Mouse (Mus musculus): ENCODE measurements around the gene Gm44973.
"Not testable (repeated sequence)": the region's sequence is repeated elsewhere in the genome, so short reads cannot be mapped to it uniquely, and the experiment has no call there.

Gm44973 gene

DNA sequence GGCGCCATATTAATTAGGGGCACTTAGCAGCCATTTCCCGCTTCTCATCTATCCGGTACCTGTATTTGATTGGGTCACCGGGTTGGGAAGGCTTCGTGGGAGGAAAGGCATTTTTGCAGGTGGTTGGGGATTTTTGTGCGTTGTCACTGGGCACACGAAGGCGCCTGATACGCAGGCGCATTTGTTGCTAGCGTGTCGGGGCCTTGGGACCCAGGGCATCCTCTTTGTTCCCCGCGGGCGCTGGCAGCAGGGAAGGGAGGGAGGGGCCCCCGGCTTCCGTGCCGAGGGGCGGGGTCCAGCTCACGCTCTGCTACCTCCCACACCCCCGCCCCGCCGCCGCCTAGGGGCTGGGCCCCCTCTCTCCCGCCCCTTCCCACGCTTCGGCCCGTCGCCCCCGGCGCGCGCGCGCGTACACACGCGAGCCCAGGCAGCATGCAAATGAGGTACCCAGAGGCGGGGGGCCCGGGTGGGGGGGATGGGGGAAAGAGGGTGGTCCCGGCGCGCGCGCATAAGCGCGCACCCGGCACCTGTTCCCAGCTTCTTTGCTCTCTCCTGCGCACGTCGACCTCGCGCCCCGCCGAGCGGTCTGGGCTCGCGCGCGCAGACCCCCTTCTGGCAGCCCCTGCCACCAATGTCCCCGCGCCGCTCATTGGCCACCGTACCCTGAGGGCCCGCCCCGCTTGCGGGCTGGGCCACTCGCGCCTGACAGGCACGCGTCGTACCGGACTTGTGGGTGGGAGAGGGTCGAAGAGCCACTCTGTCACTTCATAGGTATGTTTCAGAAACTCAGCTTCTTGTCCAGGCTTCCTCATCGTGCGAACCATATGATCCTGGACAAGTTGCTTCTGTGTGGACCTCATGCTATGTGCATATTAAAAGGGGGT, at the start of gene Gm44973:
TSS of gene Gm44973 (plus strand) at position 379 of the 884 bp plus-strand sequence.
- DNase-seq: peak; percentile 95

DNA sequence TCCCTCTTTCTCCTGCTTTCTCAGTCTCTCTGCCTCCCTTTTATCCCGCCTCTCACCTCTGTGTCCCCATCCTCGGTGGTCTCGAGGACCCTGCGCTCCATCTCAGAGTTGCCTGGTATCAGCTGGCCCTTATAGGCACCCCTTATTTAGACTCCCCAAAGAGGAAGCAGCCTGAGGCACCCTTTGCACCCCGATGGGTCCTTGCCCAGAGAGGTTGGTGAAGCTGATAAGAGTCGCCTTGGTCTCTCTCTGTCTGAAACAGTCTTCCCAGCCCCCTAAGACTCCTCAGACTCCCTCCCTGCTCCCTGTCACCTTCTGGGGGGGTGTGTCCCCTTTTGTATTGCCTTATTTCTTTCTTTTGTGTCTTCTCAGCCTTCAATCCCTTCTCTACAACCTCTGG, 44.2 kb upstream of the Gm44973 start, which contains the start of gene Sbk3:
TSS of gene Sbk3 (minus strand) at position 101 of the 400 bp plus-strand sequence.
- no peak for DNase-seq

DNA sequence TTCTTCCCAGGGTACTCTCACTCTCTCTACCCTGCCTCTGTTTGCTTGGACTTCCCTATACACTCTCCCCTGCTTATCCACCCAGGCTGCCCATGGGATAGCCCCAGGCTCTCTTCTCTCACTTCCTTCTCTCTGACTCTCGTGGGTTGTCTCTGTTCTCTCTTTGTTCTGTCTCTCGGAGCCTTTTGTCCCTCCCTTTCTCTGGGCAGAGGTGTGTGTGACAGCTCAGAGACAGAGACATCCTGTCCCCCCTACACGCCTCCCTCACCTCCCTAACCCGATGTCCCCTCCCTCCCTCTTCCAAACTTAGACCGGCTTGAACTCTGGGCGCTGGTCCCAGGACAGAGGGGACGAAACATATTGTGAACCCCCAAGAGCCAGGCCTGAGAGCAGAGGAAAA, 43.6 kb upstream of the Gm44973 start:
- DNase-seq: no peak

DNA sequence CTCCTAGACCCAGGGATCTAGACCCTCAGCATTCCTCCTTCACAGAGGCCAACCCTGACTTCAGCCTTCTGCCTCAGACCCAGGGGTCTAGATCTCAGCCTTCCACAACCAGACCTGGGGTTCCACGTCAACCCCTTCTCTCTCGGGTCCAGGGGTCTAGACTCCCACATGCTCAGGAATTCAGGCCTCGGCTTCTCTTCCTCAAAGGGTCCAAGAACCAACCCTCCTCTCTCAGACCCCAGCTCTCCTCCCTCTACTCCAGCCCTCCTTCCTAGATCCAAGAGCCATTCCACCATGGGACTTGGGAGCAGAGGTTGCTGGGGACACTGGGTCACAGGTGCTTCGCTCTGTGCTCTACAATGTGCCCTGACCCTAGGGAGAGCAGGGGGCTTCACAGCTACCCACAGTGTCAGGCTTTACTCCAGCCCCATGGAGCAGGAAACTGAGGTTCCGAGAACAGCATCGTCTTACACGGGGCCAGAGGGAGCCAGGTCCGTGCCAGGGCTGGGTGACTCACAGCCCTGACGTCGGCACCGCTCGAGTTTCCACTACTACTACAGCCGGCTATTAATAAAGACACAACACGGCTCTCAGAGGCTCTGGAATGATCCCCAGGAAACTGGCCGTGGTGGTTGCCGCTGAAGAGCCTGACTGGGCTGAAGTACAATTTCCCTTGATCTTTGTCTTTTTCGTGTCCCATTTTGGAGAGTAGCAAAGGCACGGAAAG, 42.8 kb upstream of the Gm44973 start:
- no peak for DNase-seq

DNA sequence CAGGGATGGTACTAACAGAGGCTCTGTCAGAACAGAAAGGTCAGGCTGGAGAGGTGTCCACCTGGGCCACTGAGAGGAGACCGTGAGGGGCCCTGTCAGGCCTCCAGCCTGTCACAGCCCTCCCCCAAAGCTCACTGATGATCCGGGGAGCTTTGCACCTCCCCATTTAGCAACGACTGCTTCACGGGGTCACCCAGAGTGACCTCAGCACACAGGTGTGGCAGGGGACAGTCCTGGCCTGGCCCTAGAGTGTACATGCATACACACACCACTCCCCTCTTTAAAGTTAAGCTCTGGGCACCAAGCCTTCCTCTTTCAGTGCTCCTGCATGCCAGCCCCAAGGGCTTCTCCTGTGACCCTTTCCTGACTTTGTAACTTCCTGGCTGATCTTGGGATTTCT, 39.8 kb upstream of the Gm44973 start:
- no peak for DNase-seq

DNA sequence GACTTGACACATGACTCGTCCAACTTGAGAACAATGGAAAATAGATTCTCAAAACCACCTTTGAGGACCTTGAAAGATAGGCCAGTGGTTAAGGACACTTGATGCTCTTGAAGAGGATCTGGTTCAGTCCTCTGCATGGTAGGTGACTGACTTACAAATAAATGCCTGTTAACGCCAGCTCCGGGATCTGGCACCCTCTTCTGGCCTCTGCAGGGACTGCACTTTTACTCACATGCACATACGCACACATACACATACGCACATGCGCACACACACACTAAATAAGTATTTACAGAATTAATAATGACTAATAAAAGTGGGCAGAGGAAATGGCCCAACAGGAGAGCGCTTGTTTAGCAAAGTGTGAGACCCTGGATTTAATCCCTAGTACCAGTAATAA, 38.5 kb upstream of the Gm44973 start:
- DNase-seq: no peak

DNA sequence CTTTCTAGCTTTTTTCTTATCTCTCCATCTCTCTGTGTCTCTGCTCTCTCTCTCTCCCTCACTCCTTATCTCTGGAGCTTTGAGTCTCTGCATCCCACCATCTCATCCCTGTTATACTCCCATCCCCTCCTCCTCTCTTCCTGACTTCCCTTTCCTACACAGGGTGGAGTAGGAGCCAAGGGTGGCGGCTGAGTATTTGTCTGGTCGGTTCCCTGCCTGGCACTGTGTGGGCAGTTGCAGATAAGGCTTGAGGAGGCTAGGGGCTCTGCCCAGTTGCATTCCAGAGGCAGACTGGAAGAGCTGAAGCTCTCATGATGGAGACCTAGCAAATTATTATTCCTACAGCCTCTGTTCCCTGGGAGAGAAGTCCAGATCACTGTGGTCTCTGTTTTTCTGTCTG, 27.0 kb upstream of the Gm44973 start:
- no peak for DNase-seq

DNA sequence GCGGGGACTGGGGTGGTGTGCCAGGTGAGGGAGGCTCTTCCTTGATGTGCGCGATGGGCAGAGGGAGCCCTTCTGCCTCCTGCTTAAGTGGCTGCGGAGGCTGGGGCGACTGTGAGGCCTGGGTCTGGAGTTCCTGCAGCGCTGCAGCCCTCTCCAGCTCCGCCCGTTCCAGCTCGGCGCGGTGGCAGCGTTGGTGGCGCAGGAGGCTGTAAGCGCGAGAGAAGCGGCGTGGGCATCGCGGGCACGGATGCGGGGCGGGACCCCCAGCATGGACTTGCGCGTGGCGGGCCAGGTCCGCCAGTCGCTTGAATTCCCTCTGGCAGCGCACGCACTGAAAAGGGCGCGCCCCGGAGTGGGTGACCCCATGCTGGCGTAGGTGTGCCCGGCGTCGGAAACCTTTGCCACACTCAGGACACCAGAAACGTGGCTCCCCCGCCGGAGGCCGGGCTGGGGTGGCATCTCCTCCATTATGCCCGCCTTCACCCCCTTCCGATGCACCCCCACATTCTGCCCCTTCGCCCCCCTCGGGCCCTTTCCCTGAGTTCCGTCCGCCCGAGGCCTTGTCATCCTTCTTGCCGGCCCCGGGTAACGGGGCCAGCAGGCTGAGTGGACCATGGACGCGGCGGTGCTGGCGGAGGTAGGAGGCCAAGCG, 21.8 kb upstream of the Gm44973 start:
- DNase-seq: no peak

DNA sequence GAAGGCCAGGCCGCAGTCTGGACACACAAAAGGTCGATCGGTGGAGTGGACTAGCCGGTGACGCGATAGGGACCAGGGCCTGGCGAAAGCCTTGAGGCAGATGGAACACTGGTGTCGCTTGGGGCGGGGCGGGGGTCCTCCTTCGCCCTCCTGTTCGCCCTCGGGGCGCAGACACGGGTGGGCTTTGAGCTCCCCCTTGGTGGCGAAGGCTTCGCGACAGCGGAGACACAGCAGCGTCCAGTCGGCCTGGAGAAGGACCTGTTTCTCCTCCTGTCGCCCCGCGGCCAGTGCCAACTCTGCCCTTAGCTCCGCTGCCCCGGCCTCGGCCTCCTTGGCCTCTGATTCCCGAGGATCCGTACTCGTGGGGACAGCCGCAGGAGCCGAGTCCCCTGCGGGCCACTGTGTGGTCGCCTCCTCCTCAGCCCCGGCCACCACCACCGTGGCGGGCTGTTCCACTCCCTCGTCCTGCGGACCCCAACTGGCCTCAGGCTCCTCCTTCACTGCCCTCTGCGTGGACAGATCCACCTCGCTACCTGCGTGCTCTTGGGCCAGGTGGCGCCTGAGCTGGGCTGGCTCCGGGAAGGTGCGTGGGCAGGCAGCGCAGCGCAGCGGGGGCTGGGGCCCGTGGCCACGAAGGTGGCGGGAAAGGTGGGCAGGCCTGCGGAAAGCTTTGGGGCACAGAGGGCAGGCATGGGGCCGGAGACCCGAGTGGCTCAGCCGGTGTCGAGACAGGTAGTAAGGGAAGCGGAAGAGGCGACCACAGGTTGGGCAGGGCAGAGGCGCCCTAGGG, 21.1 kb upstream of the Gm44973 start:
- no peak for DNase-seq

DNA sequence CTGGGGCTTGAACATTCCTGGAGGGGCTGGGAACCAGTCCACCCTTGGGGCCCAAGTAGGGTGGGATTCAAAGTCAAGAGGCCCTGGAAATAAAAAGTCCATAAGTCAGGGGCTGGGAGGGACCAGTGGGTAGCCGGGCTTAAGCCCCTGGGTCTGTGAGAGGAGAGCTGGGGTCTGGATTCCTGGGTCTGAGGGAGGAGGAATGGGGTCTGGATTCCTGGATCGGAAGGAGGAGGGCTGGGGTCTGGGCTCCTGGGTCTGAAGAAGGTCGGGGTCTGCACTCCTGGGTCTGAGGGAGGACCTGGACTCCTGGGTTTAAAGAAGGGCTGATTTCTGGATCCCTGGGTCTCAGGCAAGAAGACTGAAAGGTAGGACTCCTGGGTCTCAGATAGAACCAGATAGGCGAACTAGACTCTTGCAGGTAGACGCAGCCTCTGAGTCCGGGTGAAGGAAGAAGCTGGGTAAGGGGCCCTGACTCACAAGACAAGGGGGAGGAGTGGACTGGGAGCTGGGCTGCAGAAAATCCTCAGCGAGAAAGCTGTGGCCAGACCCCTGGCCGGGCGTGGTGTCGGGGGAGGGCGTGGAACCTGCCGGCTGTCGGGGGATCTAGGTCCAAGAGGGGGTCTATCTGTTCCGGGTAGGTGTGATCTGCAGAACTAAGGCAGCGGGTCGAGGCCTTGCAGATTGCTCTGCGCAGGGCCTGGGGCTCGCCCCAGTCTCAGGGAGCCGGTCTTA, 19.9 kb upstream of the Gm44973 start:
- DNase-seq: no peak

DNA sequence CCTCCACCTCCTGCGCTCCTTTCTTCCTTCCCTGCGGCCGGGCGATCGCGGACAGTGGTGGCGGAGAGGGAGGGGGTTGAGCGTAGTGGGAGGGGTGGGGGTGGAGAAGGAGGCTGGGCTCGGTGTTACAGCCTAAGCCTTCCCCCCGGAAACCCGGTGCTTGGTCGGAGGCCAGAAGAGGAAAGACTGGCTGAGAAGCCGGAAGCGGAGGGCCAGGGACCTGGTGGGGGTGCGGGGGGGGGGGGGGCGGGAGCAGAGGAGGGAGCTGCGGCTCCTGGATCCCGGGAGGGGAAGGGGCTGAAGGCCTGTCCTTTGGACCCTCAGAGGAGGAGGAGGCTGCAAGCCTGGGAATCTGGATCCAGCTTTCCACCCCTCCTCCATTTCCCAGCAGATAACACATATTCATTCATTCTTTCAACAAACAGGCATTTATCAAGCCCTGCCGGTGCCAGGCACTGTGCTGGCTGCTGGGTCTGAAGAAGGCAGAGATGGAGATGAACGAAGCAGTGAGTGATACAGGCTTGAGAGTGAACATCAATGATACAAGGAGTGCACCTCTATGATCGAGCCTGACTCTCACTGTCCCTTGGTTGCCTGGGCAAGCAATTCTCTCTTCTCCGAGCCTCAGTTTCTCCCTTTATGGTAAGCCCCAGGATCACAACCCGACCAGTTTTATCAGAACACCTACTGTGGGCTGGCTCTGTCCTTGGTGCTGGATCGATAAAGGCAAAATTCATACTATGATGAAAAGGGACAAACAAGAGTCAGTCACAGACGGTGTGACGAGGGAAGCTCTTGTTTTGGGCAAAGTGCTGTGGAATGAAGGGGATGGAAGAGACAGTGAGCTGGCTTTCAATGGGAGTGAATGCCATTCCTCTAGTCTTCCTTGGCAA, 19.0 kb upstream of the Gm44973 start, which contains the start of gene Zfp579:
TSS of gene Zfp579 (minus strand) at position 156 of the 893 bp plus-strand sequence.
- DNase-seq: peak; percentile 89

DNA sequence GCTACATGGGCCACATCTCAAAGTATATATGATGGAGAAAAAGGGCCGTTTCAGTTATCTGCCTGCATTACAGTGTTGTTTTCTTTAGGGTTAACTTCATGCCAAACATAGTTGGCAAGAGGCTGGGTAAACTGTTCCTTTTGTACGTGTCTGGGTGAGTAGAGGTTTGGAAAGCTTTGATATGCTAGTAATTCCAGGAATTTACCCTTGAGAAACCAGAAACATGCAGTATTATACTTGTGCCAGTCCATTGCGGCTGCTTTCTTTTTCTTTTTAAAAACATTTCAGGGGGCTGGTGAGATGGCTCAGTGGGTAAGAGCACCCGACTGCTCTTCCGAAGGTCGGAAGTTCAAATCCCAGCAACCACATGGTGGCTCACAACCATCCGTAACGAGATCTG, 18.4 kb upstream of the Gm44973 start:
- no peak for DNase-seq

DNA sequence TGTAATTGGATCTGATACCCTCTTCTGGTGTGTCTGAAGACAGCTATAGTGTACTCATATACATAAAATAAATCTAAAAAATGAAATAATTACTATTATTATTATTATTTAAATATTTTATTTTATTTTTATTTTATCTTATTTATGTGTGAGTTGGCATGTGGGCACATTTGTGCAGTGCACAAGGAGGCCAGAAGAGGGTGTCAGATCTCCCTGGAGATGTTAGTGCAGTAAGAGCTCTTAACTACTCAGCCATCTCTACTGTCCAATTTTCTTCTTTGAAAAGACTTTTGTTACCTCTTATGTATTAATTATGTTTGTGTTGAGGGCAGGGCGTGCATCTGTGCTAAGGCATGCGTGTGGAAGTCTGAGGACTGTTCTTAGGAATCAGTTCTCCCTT, 15.4 kb upstream of the Gm44973 start:
- DNase-seq: peak; percentile 37

DNA sequence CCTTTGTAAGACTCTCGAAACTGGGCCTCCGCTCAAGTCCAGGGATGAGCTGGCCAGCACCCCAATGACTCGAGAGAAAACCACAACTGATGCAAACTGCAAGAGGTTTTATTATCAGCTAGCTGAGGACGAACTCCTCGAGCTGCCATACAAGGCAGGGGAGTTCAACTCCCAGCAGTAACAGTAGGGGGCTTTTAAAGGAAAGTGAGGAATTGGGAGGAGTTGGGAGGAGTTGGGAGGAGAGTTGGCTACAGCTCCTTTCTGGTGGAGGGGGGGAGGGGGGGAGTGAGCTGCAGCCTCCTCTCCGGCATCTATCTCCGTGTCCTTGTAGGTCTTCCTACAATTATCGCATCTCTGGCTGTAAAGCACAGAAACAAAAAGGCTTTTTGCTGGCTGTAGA, 12.4 kb upstream of the Gm44973 start:
- DNase-seq: not testable (repeated sequence)

DNA sequence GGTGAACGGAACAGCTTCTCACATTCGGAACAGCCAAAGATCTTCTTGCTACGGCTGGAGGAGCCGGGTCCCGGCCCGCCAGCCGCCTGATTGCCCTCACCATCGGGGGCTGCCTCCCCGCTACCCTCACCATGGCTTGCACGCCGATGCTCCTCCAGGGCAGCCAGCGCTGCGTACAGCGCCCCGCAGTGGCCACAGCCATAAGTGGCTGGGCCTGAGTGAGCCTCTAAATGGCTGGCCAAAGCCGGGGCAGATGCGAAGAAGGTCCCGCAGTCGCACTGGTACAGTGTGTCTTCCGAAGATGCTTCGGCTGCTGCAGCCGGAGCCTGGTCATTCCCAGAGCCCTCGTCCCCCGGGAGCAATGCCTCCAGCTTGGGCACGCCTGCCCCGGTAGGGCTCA, 7.1 kb upstream of the Gm44973 start:
- no peak for DNase-seq

DNA sequence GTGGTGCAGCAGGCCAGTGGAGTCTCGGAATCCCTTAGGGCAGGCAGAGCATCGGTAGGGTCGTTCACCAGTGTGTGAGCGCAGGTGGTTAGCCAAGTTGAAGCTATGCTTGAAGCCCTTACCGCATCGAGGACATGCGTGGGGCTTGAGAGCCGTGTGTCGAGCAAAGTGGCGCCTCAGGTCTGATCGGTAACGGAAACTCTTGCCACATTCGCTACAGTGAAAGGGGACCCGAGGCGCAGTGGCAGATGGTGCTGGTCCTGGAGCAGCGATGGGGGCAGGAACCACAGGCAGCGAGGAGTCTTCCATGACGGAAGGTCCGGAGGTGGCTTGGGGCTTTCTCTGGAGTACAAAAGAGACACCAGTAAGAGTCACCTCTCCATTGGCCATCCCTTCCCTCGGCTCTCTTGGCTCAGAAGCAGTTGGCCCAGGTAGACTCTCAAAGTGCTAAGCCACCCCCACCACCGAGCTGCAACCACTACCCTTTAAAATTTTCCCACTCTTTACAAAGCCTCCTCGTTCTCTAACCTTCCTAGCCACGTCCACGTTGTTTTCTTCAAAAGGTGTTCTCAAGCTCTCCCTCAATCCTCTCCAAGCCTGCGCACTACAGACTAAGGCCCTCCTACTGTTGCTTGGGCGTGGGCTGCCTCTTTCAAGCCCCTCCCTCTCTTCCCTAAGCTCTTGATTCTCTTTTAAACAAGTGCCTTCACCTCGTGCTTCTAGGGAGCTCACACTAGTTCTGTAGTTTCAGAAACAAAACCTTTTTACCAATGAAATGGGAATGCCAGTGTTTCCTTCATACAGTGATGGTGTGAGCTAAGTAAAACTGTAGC, 2.4 kb upstream of the Gm44973 start:
- DNase-seq: no peak

DNA sequence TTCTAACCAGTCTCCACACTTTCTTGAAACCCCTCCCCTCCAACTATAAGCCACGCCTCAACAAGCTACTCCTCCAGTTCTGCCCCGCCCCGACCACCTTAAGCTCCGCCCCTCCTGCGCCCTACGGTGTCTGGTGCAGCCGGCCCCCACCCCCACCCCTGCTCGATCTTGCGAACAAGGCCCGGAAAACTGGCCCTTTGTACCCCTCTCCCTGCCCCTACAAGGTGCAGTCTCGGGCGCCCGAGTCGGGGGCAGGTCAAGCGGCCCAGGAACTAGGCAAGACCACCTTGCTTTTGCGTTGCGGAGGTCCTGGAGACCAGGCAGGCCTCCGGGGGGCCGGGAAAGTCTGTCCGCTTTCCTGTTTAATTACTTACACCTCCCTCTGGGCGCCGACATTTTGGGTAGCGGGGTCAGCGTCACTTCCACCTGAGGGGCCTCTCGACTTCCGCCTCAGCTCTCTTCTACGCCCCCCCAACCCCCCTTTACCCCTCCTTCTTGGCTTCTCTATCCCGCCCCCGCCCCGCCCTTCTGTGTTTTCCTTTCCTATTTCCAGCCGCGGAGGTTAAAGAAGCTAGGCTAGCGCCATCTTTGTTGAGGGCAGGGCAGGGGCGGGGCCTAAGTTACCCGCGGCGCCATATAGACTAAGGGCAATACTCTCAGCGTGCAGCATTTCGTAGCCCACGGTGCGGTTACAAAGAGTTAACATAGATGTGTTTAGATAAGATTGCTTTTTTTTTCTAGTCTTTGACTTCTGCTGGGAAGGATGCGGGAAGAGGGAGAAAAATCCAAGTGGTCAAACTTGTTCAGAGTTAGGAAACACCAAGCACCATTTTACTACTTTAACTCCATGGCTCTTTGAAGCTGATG, 812 bp upstream of the Gm44973 start, which contains the start of the genes Zfp524 and Fiz1:
TSS of gene Zfp524 (plus strand) at position 165 of the 867 bp plus-strand sequence.
TSS of gene Fiz1 (minus strand) at position 447 of the 867 bp plus-strand sequence.
- peak; percentile 99 for DNase-seq

DNA sequence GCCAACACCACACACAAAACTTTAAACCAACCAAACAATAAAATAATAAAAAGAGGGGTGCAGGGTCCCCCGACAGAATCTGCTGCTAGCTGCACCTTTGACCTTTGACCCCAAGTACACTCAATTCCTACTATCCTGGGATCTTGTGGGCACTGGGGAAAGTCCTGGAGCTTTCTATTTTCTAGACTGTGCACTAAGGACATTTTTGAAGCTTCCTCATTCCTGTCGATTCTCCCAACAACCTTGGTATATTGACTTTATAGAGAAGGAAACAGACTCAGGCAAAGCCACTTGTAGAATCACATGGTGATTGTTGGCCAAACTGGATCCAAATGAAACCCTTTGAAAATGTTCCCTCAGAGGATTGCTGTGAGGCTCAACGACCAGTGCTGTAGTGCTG, 761 bp downstream of the Gm44973 start:
- DNase-seq: no peak

DNA sequence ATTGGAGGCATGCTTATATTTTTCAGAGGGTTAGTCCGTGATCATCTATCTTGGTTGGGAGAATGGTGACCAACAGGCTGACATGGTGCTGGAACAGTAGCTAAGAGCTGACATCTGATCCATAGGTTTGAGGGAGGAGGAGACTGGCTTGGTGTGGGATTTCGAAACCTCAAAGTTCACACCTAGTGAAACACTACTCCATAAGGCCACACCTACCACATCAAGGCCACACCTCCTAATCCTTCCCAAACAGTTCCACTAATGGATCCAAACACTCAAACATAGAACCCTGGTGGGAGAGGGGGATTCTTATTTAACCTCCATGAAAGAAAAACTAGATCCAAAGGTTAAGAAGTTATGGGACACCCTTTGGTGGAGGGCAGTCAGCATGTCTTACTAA, 1.6 kb downstream of the Gm44973 start:
- no peak for DNase-seq

Data from kidney, adult 18-20 months (tissue).